Mouse (Mus musculus) frontal cortex, adult 2 months (tissue): ENCODE measurements around the gene Midn. TPM values are rescaled to one million over a fixed set of nuclear protein-coding genes. Genes with fewer than 3 reads are reported as not detected.

Experiments used
- DNase-seq, 2 experiments: peaks; one replicate each; pipeline ENCODE4 v3.0.0; 2022; ENCODE audit warnings: low spot score in 1 of 2; ENCODE audit errors: extremely low spot score in 1 of 2
- polyA plus RNA-seq: library from polyadenylated mRNA; depleted of rRNA; stranded (reverse); fragments of >200 nt; gene quantifications from 2 replicates; pipeline ENCODE4 v1.2.3, GENCODE M21; 2012; rRNA removed

The Midn gene
- polyA plus RNA-seq, result 36.5 and 43.7 TPM in 2 replicates

DNA sequence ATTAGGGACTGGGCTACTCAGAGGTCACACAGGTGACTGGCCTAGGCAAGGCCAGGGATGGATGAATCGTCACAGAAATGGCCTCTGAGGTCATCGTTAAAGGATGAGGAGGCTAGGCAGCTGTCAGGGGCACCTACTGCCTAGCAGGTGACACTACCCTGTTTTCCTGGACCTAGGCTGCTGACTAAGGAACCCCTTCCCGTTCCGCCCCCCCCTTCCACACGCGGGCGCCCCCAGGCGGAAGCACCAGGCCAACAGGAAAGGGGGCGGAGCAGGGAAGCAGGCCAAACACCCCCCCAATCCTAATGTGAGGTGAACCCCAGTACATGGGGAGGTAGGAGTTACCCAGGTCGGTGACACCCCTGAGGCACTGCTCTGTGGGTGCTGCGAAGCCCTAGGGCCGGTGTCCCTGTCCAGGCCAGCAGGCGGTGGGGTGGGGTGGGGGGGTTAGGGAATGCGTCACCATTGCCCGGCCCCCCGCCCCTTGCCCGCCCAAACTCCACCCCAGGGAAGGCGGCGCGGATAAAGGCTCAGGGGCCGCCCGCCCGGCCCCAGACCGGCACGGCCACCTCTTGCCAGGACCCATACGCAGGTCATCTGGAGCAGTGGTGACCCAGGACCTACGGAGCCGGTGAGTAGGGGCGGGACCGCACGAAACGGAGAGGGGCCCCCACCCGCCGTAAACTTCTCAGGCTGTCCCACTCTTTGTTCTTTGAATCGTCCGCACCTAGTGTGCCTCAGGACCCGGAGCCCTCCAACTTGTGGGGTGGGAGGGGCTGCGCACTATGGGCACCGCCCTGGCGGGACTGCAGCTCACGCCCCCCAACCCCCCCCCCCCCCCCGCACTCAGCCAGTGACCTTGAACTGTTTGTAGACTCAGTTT is at the start of gene Midn:
Gene Midn (plus strand): TSS at position 554 of the 883 bp plus-strand sequence.
- peak in 1 of 2 experiments; percentile 80 for DNase-seq

DNA sequence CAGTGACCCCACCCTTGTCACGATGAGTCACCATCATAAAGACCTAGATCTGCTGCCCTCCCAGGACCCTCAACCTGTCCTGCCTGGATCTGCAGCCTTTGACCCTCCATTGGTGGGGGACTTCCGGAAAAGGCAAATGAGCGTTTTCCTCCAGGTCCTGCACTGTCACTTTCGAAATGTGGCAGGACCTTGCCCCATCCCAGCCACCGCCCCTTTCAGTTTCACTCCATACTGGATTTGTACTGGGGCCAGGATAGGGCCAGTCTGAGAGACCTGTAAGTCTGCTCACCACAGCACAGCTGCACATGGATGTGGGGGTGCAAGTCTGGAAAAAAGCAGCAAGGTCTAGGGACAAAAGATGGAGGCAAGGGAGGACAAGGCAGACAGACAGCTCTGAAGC is 49.4 kb upstream of the Midn start:
- DNase-seq, result no peak

DNA sequence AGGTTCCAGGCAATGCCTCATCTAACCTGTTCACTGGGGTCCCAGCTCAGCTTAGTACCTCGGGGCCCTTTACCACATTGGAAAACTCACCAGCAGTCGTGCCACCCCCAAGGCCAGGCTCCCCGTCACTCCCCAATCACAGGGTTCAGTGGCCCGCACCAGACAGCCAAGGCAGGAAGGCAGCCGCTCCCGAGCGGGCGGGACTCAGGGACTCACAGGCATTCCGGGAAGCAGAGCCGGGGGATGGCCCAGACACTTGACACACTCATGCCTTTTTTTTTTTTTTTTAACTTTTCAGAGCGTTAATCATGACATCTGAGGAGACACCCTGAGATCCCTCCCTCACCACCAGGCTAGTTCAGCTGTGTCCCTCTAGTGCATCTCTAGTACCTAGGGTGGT is 47.1 kb upstream of the Midn start:
- DNase-seq, result no peak

DNA sequence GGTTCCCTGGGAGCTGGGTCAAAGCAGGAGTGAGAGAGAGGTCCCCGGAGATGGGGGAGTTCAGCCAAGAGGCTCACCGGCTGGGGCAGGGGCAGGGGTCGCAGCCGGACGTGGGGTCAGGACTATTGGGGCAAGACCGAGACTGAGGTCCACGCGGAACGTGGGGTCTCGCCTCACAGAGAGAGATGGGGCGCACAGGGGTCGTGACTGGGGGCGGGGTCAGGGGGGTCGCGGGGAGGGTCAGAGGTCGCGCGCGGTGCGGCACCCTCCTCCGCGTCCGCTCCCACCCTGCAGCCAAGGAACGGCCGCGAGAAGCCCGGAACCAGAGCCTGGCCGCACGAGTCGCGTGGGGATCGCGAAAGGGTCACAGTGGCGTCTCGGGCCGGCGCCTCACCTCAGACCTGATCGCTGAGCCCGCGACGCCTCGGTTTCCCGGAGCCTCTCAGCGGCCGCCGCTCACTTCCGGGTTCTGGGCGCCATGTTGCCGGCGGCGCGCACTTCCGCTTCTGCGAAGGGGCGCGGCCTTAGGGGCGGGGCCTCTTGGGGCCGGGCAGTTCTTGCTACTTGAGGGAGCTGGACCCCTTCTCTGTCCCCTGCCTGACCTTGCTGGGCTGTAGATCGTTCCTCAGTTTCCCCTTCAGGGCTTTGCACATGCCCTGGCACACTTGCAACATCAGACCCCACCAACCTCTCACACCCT is 45.7 kb upstream of the Midn start:
- peak; percentile 52 to 83 for DNase-seq

DNA sequence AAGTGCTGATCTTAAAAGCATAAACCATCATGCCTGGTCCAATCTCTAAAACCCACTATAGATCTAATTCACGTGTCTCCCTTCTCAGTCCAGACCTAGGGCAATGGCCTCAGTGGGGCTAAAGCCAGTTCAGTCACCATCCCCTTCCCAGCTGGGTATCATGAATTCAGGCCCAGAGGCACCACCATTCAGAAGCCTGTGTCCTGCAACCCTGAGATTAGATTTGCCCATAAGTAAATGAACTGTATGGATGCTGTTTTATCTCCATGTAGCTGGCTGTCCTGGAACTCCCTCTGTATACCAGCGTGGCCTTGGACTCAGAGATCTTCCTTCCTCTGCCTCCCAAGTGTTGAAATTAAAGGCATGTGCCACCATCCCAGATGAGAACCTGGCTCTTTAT is 45.0 kb upstream of the Midn start:
- no peak for DNase-seq

DNA sequence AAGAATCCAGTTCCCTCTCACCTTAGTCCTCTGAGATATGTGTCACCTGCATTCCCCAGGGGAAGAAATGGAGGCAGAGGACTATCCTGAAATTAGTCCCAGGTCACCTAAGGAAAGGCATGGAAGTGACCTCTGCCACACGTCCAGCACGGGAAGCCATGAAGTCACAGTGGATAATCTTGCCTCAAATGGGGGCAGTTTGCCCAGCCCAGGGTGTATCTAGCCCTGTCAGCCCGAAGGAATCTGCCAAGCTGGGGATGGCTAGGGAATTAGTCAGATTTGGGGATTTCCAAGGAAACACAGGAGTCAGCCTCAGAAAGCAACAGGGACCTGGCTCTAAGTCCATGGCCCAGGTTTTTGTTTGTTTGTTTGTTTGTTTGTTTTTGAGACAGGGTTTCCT is 43.9 kb upstream of the Midn start:
- DNase-seq, result no peak

DNA sequence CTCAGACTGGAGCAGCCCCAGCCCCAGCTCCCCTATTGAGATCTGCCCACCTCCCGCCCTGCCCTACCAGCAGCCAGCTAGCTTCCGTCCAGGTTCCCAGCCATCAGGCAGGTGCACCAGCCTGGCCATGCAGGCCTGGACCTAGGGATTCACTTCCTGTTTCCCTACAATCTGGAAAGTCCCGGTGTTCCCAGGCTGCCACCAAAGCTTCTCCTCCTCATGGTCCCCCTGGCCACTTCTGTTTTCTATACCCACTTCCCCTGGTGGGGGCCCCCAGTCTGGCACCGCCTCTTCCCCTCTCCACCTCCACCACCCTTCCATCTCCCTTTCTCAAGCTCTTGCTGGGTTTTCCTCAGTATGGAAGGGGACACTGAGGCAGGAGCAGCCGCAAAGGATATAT is 42.6 kb upstream of the Midn start, which contains the start of gene Sbno2:
Gene Sbno2 (minus strand): TSS at position 112 of the 400 bp plus-strand sequence.
- no peak for DNase-seq

DNA sequence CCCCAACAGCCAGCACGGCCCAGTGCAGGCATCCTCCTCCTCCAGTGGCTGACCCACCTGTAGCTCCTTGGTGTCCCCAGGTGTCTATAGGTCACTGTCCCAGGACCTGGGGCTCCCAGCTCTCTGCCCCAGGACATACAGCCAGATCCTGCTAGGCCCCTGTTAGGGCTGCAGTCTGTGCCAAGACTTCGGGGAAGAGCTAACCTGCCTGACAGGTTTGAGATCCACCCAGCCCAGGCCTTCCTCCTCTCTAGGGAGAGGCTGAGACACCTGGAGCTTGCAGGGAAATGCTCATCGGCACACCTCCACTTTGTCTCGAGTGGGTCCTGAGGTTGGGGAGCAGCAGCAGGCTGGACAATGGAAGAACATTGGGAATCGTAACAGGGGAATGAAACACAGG is 42.1 kb upstream of the Midn start:
- DNase-seq, result no peak

DNA sequence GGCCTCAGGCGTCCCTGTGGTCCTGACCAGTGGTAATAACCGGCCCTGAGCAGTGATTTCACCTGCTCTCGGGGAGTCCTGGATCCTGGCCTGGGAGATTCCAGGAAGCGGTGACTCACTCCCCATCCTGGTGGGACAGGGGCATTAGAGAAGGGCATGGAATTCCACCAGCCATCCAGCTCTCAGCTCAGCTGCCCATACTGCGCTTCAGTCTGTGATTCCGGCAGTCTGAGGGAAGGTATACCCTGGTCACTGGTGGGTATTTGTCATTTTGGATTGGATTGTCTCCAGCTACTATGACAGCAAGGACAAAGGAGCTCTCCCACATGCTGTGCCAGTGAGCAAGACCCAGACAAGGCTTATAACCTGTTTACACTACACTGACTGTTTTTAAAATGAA is 40.4 kb upstream of the Midn start:
- DNase-seq, result no peak

DNA sequence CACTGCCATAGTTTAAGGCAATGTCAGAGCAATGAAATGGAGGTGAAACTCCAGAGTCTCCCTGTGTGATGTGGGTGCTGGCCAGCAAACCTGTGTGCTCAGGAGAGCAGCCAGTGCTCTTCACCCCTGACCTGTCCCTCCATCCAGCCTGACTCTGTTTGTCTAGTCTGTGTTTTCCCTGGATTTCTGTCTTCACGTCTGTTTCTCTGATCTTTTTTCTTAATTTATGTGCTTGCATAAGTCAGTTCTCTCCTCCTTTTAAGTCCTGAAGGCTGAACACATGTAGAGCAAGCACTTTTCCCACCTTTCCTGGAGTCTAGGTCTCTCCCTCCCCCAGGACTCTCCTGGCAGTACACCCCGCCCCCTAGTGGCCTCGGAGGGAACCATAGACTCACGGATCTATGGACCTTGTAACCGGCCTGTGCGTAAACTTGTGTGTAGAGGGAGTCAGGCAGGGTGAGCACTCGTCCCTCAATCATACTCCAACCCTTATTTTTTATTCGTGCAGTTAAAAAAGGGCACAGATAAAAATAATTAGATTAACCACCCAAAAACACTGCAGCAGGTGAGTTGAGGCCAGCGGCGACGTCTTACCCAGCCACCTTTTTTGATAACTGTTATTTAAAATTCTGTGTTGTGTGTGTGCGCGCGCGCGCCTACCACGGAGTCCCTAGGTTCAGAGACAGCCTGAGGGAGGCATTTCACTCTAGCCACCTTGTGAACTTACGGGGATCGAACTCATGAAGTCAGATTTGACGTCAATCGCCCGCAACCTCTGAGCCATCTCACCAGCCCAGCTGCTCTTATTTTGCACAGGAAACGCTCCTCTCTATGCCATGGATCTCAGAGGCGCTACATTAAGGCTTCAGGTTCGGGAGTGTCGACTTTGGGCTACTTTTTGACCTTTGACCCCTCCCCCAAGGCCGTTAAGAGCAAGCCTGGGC is 33.5 kb upstream of the Midn start:
- DNase-seq, result peak in 1 of 2 experiments; percentile 95

DNA sequence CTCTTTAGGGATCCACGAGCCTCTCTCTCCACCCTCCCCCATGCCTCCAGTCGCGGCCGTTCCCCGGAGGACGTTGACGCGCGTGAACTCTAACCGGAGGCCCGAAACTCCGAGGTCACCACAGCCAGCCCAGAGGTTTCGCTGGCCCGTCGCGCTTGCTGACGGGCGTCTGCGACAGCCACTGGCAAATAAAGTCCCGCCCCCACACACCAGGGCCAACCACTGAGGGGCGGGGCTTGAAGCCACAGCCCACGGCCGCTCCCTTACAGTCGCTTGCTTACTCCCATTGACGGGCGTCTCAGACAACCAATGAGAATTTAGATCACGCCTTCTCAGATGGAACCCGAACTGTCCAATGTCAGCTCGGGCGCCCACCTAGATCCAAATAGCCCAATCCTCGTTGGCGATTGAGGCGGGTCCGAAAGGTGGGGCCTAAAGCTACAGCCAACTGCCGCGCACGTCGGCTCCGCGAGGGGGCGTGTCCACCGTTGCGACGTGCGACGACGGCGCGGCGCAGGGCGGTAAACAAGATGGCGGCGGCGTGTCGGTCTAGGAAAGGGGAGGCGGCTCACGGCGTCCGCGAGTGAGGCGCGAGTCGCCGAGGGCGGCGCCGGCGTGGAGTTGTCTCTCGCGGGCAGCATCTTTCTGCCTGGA is 32.7 kb upstream of the Midn start, which contains the start of gene Stk11:
Gene Stk11 (plus strand): TSS at position 514 of the 654 bp plus-strand sequence.
- peak; percentile 100 for DNase-seq

DNA sequence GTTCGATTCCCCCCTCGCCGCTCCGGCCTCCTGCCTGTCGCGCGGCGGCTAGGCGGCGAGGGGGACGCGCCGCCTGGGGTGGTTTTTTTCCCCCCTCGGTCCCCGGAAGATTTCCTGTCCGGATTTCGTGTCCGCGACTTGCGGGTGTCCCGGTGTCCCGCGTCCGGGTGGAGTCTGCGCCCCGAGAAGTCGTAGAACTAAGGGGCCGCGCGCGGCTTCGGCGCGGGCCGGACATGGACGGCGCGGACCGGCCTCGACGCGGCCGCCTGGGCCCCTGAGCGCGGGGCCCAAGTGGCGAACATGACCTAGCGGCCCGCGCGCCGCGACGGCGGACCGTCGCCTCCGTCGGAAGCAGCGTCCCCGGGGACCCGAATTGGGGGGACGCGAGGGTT is 32.1 kb upstream of the Midn start:
- no peak for DNase-seq

DNA sequence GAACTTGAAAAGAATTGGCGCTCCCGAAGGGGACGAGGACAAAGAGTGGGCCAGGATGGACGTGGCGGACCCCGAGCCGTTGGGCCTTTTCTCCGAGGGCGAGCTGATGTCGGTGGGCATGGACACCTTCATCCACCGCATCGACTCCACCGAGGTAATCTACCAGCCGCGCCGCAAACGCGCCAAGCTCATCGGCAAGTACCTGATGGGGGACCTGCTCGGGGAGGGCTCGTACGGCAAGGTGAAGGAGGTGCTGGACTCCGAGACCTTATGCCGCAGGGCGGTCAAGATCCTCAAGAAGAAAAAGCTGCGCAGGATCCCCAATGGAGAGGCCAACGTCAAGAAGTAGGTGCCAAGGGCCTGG is 31.5 kb upstream of the Midn start:
- DNase-seq, result no peak

DNA sequence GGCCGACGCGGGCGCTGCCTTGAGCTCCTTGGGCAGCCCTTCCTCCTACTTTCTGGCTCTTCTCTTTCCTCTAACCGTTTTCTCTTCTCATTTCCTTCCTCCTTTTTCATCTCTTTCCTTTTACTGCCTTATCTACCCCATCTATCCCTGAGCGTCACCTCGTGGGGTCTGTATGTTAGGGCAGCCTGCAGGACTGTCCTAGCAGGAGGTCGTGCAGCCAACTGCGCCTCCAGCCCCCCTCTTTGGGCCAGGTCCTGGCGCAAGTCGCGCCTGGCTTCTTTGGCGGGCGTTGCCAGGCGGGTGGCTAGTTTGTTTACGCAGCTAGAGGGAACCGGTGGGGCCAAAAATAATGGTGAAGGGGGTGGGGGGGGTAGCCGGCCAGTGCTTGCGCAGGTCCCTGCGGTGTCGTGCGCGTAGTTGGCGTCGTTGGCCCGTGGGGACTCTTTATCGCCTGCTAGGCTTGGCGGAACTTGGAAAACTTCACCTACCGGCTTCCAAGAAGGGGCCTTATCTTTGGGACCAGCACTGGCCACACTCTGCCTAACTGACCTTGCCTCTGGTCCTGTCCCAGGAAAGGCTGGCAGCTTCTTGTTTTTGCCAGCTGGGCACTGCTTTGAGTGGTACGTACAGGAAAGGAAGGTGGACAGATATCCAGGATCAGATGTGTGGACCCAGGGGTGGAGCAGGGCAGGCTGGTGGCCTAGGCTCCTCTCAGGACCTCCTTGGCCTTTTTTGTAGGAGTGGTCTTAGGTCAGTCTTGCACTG is 31.0 kb upstream of the Midn start:
- no peak for DNase-seq

DNA sequence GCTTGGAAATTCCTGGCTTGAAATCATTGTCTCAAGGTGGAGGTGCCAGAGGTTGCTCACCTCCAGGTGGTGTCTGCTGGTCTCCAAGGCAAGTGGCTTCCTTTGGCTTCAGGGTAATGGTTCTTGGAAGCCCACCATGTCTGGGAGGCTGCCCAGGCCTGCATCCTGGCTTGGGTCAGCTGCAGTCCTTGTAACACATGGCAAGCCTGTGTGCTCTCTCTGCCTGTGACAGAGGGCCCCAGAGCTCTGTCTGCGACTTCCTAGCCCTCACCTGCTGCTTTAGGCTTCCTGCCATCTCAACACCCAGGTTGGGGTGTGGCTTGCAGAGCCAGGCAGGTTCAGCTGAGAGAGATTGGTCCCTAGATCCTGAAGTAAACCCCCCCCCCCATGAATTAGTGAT is 30.3 kb upstream of the Midn start:
- no peak for DNase-seq

DNA sequence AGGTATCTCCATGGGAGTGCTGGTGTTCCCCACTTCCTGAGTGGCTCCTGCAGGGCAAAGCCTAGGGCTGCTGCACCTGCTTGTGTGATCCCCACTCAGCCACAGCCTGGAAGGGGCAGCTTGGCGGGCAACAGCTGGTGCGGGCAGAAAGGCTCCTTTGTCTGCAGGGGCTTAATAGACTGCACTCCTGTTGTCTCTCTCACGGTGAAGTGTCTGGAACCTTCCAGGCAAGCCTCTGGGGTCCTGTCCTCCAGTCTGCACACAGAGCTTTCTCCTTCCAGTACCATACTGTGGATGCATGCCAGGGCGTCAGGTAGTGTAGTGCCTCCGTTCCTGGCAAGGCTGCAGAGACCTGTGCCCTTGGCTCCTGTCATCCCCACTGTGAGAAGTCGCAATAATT is 29.5 kb upstream of the Midn start:
- DNase-seq, result no peak

DNA sequence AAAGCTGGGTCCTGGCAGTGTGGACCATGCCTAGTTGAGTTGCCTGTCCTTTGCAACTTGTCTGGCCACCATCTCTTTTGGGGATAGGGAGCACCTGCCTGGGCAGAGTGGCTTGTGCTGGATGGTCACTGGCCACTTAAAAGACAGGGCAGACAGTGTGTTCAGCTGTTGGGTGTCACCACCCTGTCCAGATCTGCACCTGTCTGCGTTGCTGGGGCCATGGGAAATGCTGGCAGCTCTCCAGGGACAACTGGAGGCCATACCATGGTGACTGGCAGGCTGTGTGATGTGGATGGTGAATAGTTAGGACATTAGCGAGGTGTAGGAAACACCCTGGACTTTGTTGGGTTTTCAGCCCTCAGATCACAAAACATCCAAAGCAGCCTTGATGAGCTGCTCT is 27.9 kb upstream of the Midn start:
- DNase-seq, result no peak

DNA sequence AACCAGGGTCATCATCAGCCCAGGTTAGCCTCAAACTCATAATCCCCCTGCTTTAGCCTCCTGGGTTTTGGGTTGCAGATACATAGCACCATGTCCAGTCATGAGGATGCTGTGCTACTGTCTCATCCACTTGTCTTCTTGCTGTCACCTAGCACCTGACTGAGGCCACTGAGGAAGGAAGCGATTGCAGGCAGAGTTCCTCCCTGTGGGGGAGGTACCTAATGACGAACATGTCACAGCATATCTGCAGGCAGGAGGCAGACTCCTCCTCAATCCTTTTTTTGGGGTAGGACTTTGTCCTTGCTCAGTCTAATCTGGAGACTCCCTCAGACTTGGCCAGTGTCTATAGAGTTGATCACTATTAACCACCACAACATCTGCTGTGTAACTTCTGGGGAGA is 26.4 kb upstream of the Midn start:
- DNase-seq, result no peak

DNA sequence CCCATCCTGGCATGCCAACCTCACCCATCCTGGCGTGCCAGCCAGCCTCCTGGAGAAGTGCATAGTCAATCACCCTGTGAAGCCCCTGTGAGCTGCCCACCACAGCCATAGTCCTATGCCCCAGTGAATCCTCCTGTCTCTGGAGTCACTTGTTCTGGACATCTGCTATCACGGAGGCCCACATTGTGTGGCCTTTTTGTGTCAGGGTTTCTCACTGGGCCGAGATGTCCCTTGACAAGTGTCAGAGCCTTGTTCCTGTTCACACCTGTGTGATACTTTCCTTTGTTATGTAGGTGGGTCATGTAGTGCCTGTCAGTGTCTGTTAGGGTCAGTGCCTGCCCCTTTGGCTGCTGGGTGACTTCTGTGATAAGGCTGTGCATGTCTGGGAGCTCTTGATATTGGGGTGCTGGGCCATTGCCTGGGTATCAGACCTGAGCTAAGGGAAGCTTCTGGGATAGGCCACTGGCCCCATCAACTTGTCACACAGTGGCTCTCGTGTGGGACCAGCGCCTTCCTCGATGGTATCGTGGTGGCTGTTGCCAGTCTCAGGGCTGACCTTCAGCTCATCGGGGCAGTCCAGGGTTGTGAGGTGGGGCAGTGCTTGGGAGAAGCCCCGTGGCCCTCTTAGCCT is 24.0 kb upstream of the Midn start:
- DNase-seq, result no peak
